Mouse (Mus musculus) thymus, adult 2 months (tissue): ENCODE measurements around the gene Smarcad1.
"Not testable (repeated sequence)": the region's sequence is repeated elsewhere in the genome, so short reads cannot be mapped to it uniquely, and the experiment has no call there.

ENCODE experiments used
- CTCF ChIP-seq: fragments of 200-500 bp; IDR thresholded peaks from 2 replicates; pipeline ENCODE4 v1.5.1; 2012; ENCODE audit warnings: mild to moderate bottlenecking, control low read depth, low read length, moderate library complexity, borderline replicate concordance; ENCODE audit not compliant: control insufficient read depth, poor library complexity, insufficient read depth; ENCODE audit errors: extremely low read depth
- POLR2A ChIP-seq: fragments of 200-500 bp; IDR thresholded peaks from 2 replicates; pipeline ENCODE4 v1.6.1; 2012; ENCODE audit warnings: mild to moderate bottlenecking, low read length, control low read depth, moderate library complexity; ENCODE audit not compliant: control insufficient read depth, poor library complexity, insufficient read depth; ENCODE audit errors: extremely low read depth

DNA sequence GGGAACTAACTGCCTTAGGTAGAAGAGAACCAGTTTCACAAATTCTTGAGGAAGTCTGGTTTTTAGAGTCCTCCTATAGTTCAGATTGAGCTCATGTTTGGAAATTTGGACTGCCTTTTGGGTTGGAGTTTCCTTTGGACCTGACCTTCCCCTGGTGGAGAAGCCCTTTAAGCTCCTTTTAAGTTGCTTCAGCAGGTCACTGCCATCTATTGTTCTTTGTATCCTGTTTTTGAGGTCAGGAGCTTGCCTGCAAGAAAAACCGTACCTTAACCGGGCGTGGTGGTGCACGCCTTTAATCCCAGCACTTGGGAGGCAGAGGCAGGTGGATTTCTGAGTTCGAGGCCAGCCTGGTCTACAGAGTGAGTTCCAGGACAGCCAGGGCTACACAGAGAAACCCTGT, 23.4 kb upstream of the Smarcad1 start:
- TF ChIP-seq POLR2A, CTCF: not testable (repeated sequence)
